Mouse (Mus musculus) brain, embryonic 14.5 days (tissue): Measurements from ENCODE around the gene Tnfsfm13.

ENCODE experiments used
- CTCF ChIP-seq: fragments of 200-500 bp; IDR thresholded peaks from 2 replicates; pipeline ENCODE4 v1.5.1; 2012; ENCODE audit warnings: inconsistent platforms, mild to moderate bottlenecking, moderate library complexity, borderline replicate concordance; ENCODE audit not compliant: insufficient read depth, insufficient read length; ENCODE audit errors: extremely low read depth
- POLR2A ChIP-seq: fragments of 200-500 bp; IDR thresholded peaks from 2 replicates; pipeline ENCODE4 v1.6.1; 2012; ENCODE audit warnings: mild to moderate bottlenecking, inconsistent platforms, borderline replicate concordance; ENCODE audit not compliant: poor library complexity, insufficient read depth, insufficient read length, severe bottlenecking; ENCODE audit errors: extremely low read depth

DNA sequence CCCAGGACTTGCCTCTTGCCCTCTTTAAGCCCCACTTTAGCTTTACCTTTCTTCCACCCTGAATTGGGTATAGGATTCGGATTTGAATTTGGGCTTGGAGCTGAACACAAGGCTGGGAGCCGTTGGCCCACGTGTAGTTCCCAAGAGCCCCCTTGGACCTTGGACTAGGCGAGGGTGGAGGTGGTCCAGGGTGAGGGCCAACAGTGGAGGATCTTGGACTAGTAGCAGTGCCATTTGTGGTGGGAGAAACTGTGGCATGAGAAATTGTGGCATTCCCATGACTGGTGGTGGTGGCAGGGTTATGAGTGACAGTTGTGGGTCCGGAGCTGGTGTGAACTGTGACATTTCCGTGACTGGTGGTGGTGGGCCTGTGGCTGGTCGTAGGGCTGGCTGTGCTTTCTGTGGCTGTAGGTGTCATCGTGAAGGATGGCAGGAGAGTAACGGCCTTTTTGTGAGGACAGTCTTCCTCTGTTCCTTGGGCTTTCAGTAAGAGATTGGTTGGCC lies 30.4 kb downstream of the Tnfsfm13 start:
- TF ChIP-seq CTCF, result no peak
- no peak for TF ChIP-seq POLR2A
